Mouse (Mus musculus): ENCODE measurements at regions not wholly inside any gene's neighbourhood (a gene's known extent, or its start where the extent isn't known, plus 50 kb on each side); places are given as distances from the start of the nearest gene placed in this dataset.

- no peak overlapping the region for H3ac ChIP-seq (ENCODE audit: control insufficient read depth, insufficient read length)
- no peaks in the 10 kb centered on the region for H3K79me2 ChIP-seq (ENCODE audit: control insufficient read depth, insufficient read depth)
- no peak overlapping the region for H3K4me3 ChIP-seq
- no peaks in the 10 kb centered on the region for H3K36me3 ChIP-seq (ENCODE audit: control insufficient read depth, insufficient read depth)
- no peak for TF ChIP-seq REST (IDR thresholded peaks at IDR 0.05; ENCODE audit: insufficient read depth, insufficient read length)
- TF ChIP-seq POLR2AphosphoS2 (IDR thresholded peaks at IDR 0.05; ENCODE audit: insufficient read length, low read depth) = no peak
- TF ChIP-seq TCF12 (IDR thresholded peaks at IDR 0.05; ENCODE audit: insufficient read depth, poor library complexity, severe bottlenecking) = no peak
- no peak for TF ChIP-seq USF1 (IDR thresholded peaks at IDR 0.05; ENCODE audit: low read depth)
- TF ChIP-seq POLR2A (IDR thresholded peaks at IDR 0.05; ENCODE audit: insufficient read length, low read depth) = no peak
- TF ChIP-seq MAX (IDR thresholded peaks at IDR 0.05; ENCODE audit: low read depth) = no peak
- TF ChIP-seq TCF3 (IDR thresholded peaks at IDR 0.05; ENCODE audit: insufficient read length, low read depth) = no peak
- TF ChIP-seq CEBPB (IDR thresholded peaks at IDR 0.05; ENCODE audit: insufficient read depth, poor library complexity, severe bottlenecking) = no peak
- no peak for TF ChIP-seq SRF (IDR thresholded peaks at IDR 0.05; ENCODE audit: control insufficient read depth, insufficient read length, low read depth)
- no peak for TF ChIP-seq MYOG (IDR thresholded peaks at IDR 0.05; ENCODE audit: control insufficient read depth in 1 of 3, insufficient read depth in 1 of 3, insufficient read length in 2 of 3, low read depth in 2 of 3)
- TF ChIP-seq MYOD1 (IDR thresholded peaks at IDR 0.05; ENCODE audit: control insufficient read depth in 1 of 3, insufficient read length in 2 of 3, low read depth in 2 of 3) = no peak
- no peak for TF ChIP-seq E2F4 (IDR thresholded peaks at IDR 0.05; ENCODE audit: insufficient read depth)
- H3K4me2 ChIP-seq (ENCODE audit: low read depth) = peak overlapping the region; percentile 51
- H3K27me3 ChIP-seq (ENCODE audit: control insufficient read depth, insufficient read depth, insufficient read length) = no peaks in the 10 kb centered on the region
Measured at GRCm38 (mm10) chr3:129445961-129446360, 86.2 kb upstream of the Elovl6 start.

GRCm38 (mm10) chr3:129449928-129450327 is 82.2 kb upstream of the Elovl6 start:
- no peak for TF ChIP-seq USF1 (IDR thresholded peaks at IDR 0.05; ENCODE audit: low read depth)
- TF ChIP-seq E2F4 (IDR thresholded peaks at IDR 0.05; ENCODE audit: insufficient read depth) = no peak
- TF ChIP-seq SRF (IDR thresholded peaks at IDR 0.05; ENCODE audit: control insufficient read depth, insufficient read length, low read depth) = no peak
- no peak for TF ChIP-seq CEBPB (IDR thresholded peaks at IDR 0.05; ENCODE audit: insufficient read depth, poor library complexity, severe bottlenecking)
- no peak for TF ChIP-seq MAX (IDR thresholded peaks at IDR 0.05; ENCODE audit: low read depth)
- TF ChIP-seq REST (IDR thresholded peaks at IDR 0.05; ENCODE audit: insufficient read depth, insufficient read length) = no peak
- TF ChIP-seq MYOG (IDR thresholded peaks at IDR 0.05; ENCODE audit: control insufficient read depth in 1 of 3, insufficient read depth in 1 of 3, insufficient read length in 2 of 3, low read depth in 2 of 3) = no peak
- no peak for TF ChIP-seq POLR2A (IDR thresholded peaks at IDR 0.05; ENCODE audit: insufficient read length, low read depth)
- Histone ChIP-seq H3ac (ENCODE audit: control insufficient read depth, insufficient read length) (no peak overlapping the region), H3K4me2 (ENCODE audit: low read depth) (no peak overlapping the region), H3K27me3 (ENCODE audit: control insufficient read depth, insufficient read depth, insufficient read length) (no peaks in the 10 kb centered on the region), H3K4me3 (no peak overlapping the region), H3K79me2 (ENCODE audit: control insufficient read depth, insufficient read depth) (no peaks in the 10 kb centered on the region), H3K36me3 (ENCODE audit: control insufficient read depth, insufficient read depth) (no peaks in the 10 kb centered on the region)

GRCm38 (mm10) chr3:129450671-129451070 is 81.5 kb upstream of the Elovl6 start:
- no peak overlapping the region for H3K4me2 ChIP-seq (ENCODE audit: low read depth)
- H3ac ChIP-seq (ENCODE audit: control insufficient read depth, insufficient read length) = no peak overlapping the region
- no peaks in the 10 kb centered on the region for H3K27me3 ChIP-seq (ENCODE audit: control insufficient read depth, insufficient read depth, insufficient read length)
- TF ChIP-seq E2F4 (IDR thresholded peaks at IDR 0.05; ENCODE audit: insufficient read depth) (no peak), SRF (IDR thresholded peaks at IDR 0.05; ENCODE audit: control insufficient read depth, insufficient read length, low read depth) (no peak), TCF3 (IDR thresholded peaks at IDR 0.05; ENCODE audit: insufficient read length, low read depth) (no peak), POLR2A (IDR thresholded peaks at IDR 0.05; ENCODE audit: insufficient read length, low read depth) (no peak), MYOG (IDR thresholded peaks at IDR 0.05; ENCODE audit: control insufficient read depth in 1 of 3, insufficient read depth in 1 of 3, insufficient read length in 2 of 3, low read depth in 2 of 3) (no peak), MYOD1 (IDR thresholded peaks at IDR 0.05; ENCODE audit: control insufficient read depth in 1 of 3, insufficient read length in 2 of 3, low read depth in 2 of 3) (no peak), TCF12 (IDR thresholded peaks at IDR 0.05; ENCODE audit: insufficient read depth, poor library complexity, severe bottlenecking) (no peak), REST (IDR thresholded peaks at IDR 0.05; ENCODE audit: insufficient read depth, insufficient read length) (no peak), USF1 (IDR thresholded peaks at IDR 0.05; ENCODE audit: low read depth) (no peak), CEBPB (IDR thresholded peaks at IDR 0.05; ENCODE audit: insufficient read depth, poor library complexity, severe bottlenecking) (no peak), POLR2AphosphoS2 (IDR thresholded peaks at IDR 0.05; ENCODE audit: insufficient read length, low read depth) (no peak)
- H3K36me3 ChIP-seq (ENCODE audit: control insufficient read depth, insufficient read depth) = no peaks in the 10 kb centered on the region
- H3K79me2 ChIP-seq (ENCODE audit: control insufficient read depth, insufficient read depth) = no peaks in the 10 kb centered on the region
- H3K4me3 ChIP-seq = no peak overlapping the region

GRCm38 (mm10) chr3:129470088-129470487 is 62.1 kb upstream of the Elovl6 start:
- Histone ChIP-seq H3K4me3 (no peak overlapping the region), H3K27me3 (ENCODE audit: control insufficient read depth, insufficient read depth, insufficient read length) (no peaks in the 10 kb centered on the region), H3K4me2 (ENCODE audit: low read depth) (no peak overlapping the region), H3K79me2 (ENCODE audit: control insufficient read depth, insufficient read depth) (no peaks in the 10 kb centered on the region), H3K36me3 (ENCODE audit: control insufficient read depth, insufficient read depth) (no peaks in the 10 kb centered on the region), H3ac (ENCODE audit: control insufficient read depth, insufficient read length) (no peak overlapping the region)
- TF ChIP-seq TCF3 (IDR thresholded peaks at IDR 0.05; ENCODE audit: insufficient read length, low read depth) = no peak
- no peak for TF ChIP-seq REST (IDR thresholded peaks at IDR 0.05; ENCODE audit: insufficient read depth, insufficient read length)
- no peak for TF ChIP-seq USF1 (IDR thresholded peaks at IDR 0.05; ENCODE audit: low read depth)
- TF ChIP-seq CEBPB (IDR thresholded peaks at IDR 0.05; ENCODE audit: insufficient read depth, poor library complexity, severe bottlenecking) = no peak
- no peak for TF ChIP-seq POLR2A (IDR thresholded peaks at IDR 0.05; ENCODE audit: insufficient read length, low read depth)
- no peak for TF ChIP-seq MAX (IDR thresholded peaks at IDR 0.05; ENCODE audit: low read depth)
- TF ChIP-seq MYOG (IDR thresholded peaks at IDR 0.05; ENCODE audit: control insufficient read depth in 1 of 3, insufficient read depth in 1 of 3, insufficient read length in 2 of 3, low read depth in 2 of 3) = no peak

GRCm38 (mm10) chr3:129471332-129471731 is 60.8 kb upstream of the Elovl6 start:
- Histone ChIP-seq H3K79me2 (ENCODE audit: control insufficient read depth, insufficient read depth) (no peaks in the 10 kb centered on the region), H3K27me3 (ENCODE audit: control insufficient read depth, insufficient read depth, insufficient read length) (no peaks in the 10 kb centered on the region), H3K4me3 (no peak overlapping the region), H3ac (ENCODE audit: control insufficient read depth, insufficient read length) (no peak overlapping the region), H3K36me3 (ENCODE audit: control insufficient read depth, insufficient read depth) (no peaks in the 10 kb centered on the region), H3K4me2 (ENCODE audit: low read depth) (no peak overlapping the region)
- TF ChIP-seq MYOG (IDR thresholded peaks at IDR 0.05; ENCODE audit: control insufficient read depth in 1 of 3, insufficient read depth in 1 of 3, insufficient read length in 2 of 3, low read depth in 2 of 3) = no peak

Data from myocyte (in vitro differentiated cells).